Mouse (Mus musculus): ENCODE measurements at regions not wholly inside any gene's neighbourhood (a gene's known extent, or its start where the extent isn't known, plus 50 kb on each side); places are given as distances from the start of the nearest gene placed in this dataset.

DNA sequence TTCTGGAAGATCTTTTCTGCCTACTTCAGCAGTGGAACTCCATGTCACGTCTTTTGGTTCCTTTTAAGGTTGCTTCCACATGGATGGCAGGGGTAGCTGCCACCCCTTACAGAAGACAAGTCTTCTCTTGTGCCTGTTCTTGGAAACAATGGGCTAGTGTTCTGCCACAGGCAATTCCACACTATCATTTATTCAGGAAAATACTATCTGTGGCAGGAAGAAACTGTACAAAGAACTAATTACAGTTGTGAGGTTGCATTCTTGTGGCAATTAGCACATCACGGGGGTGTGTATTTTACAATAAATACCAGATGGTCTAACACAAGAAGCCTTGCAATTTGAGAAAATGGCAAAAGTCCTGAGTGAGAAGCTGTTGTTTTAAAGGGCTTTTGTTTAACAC is 489.8 kb downstream of the Ccdc50 start:
- peak; percentile 86 for DNase-seq (ENCODE audit: inconsistent ontology term)

DNA sequence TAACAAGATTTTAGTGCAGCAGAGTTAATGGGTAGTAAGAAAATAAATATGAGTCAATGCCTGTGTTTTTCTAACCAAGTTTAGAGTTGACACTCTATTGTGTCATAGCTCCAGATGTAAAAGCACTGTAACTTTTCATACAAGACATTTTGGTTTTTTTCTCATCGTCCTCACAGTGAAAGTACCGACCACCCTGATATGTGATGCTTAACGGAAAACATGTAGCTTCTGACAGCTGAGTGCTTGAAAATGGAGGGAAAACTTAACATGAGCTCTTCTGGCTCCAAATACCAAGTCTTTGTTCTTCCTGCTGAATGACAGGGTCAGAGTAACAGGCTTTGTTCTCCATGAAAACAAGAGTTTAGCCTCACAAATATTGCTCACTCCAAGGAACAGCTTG is 490.3 kb downstream of the Ccdc50 start:
- DNase-seq (ENCODE audit: inconsistent ontology term), result peak; percentile 74

DNA sequence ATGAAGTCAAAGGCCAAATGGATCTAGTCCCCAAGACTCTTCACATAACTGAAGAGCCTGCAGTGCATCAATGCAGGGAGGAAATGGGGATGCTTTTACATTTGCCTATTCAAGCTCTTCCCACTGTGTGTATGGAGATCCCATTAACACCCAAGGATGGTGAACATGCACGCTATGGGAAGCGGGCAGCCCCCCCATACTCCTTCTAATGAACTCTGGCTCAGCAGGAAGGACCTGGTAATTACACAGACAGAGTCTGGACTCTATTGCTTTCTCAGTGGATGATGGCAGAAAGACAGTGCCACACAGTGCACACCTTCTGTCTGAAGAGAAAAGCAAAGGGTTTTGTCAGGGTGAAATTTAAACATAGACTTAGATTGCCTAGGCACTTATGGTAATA is 495.7 kb downstream of the Ccdc50 start:
- no peak for DNase-seq (ENCODE audit: inconsistent ontology term)

GRCm38 (mm10) chr16:27906036-27906435 is 517.4 kb downstream of the Ccdc50 start:
- DNase-seq (ENCODE audit: inconsistent ontology term), result no peak

DNA sequence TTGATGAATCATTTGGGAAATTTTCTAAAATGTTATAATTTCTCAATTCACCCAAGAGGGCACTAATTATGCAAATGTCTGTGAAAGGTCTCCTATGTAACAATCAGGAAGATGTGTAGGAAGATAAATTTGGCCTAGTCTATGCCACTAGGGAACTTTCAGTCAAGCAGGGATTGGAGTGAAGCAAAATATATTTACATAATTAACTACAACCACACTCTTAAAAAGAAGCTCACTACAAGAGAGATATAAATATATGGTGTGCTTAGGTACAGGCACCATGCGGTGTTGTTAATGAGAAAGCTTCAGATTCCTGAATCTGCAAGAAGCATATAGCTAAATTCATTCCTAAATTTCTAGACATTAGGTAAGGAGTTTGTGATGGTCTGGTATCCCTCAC is 526.8 kb downstream of the Ccdc50 start:
- DNase-seq (ENCODE audit: inconsistent ontology term), result no peak

DNA sequence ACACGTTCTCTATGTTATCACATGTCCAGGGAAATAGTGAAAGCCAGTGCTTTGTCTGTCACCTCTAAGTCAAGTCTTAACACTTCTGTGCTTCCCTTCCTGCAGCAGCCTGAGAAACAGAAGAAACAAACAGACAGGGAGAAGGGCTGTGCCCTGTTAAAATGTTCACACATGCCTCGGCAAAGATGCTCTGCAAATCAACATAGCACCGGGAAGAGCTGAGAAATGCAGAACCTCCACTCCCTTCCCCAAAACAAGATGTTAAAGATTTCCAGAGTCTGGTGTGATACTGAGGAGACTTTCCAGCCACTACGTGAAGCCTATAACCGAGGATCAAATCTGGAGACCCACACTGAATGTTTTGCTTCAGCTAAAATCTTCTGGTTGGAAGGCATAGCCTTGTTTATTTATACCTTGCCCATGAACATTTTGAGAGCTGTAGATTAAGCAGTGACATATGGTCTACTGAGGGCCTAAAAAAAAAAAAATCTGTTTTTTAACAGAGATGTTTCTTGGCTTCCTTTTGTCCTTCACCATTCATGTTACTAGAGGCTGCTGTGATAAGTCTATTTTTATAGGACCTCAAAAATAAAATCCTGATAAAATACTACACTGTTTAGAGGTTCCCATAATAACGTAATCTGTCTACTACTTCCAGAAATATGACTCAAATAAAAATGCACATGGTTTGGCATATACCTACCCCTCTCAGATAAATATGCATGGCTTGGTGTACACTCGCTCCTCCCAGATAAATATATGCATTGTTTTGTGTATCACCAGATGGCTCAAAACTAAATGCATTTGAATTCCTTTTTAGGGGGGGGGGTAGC is 537.1 kb downstream of the Ccdc50 start:
- DNase-seq (ENCODE audit: inconsistent ontology term), result no peak

DNA sequence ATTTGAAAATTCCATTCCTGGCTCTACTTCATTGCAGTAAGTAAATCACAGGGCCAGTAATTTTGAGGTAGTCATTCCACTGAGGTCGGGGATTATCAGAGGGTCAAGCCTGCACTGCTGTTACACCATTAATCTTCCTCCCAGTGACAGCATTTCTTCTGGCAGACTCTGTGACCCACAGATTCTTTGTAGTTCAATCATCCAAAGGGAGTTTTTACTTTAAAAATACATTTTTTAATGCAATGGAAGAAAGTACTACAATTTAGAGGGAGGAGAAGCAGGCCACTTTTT is 537.6 kb downstream of the Ccdc50 start:
- DNase-seq (ENCODE audit: inconsistent ontology term), result no peak

DNA sequence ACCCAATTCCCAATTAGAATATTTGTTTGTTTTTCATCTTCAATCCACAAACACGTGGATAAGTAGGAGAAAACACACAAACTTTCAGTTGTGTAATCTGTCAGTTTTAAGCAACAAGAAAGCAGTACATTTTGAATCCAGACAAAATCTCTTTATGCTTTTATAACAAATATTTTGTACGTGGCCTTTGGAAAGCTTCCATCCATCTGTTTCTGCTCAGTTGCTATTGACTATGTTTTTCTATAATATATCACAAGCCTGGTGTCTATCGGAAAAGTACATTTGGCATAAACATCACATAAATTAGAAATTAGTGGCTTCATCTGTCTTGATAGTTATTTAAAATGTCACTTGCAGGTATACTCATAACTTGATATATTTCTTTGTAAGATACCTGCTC is 560.6 kb downstream of the Ccdc50 start:
- DNase-seq (ENCODE audit: inconsistent ontology term), result no peak

- no peak for DNase-seq (ENCODE audit: inconsistent ontology term)
Observed at GRCm38 (mm10) chr16:27949811-27950210, 561.1 kb downstream of the Ccdc50 start.

DNA sequence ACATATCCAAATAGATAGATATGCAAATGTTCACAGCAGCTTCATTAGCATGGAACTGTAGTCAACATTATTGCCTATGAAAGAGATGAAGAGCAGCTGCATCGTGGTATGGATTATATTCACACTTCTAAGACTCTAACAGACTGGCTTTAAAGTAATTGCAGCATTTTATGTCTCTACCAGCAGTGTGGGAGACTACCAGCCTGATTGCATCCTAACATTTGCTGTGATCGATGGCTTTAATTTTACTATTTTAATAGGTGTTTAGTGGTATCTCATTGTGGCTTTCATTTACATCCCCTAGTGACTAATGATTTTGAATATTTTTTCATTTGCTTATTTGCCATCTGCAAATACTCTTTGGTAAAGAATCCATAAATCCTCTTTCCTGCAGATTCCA is 574.1 kb downstream of the Ccdc50 start:
- no peak for DNase-seq (ENCODE audit: inconsistent ontology term)

GRCm38 (mm10) chr16:27978730-27979440 is 590.2 kb downstream of the Ccdc50 start:
- no peak for DNase-seq (ENCODE audit: inconsistent ontology term)

DNA sequence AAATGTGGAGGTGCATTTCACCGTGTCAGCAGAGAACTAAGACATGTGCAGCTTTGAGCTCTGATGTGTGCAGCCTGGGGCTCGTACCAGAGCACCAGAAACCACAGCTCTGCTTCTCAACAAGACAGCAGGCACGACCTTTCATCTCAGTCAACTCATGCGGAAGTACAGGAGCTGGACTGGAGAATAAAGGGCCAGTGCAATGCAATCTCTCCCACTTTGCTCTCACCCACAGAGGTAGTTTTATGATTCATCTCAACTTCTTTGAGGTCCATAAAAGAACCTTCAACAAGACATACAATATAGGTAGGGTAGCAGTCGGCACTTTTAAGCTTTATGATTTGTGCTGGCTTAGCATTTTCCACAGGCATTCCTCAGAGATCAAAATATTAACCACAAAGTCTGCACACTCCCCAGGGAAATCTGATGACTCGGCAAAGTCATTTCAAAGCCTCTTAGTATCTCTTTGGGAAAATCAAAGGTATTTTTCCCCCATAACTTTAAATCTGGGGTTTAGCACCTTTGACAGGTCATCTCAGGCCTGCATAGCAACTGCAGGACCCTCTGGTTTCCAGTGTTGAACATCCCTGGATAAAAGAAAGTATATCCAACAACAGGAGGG is 626.7 kb downstream of the Ccdc50 start:
- peak; percentile 74 for DNase-seq (ENCODE audit: inconsistent ontology term)

GRCm38 (mm10) chr16:28018311-28018710 is 629.6 kb downstream of the Ccdc50 start:
- DNase-seq (ENCODE audit: inconsistent ontology term), result peak; percentile 97

DNA sequence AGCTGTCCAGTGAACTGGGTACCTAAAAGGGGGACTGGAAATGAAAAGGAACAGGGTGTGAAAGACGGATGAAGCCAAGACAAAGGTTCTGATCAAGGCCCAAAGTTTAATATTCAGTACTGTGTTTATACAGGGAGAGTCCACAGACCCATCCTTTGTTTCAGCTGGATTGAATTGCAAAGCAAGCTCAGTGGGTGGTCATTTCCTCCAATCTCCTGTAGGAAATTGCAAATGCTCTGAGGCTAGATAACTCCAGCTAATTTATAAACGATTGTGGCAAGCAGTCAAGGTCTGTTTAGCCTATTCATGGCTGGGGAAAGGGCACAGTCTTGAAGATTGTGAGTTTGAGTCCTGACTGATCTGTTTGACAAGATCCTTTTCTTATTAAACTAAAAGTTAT is 650.3 kb downstream of the Ccdc50 start:
- no peak for DNase-seq (ENCODE audit: inconsistent ontology term)

DNA sequence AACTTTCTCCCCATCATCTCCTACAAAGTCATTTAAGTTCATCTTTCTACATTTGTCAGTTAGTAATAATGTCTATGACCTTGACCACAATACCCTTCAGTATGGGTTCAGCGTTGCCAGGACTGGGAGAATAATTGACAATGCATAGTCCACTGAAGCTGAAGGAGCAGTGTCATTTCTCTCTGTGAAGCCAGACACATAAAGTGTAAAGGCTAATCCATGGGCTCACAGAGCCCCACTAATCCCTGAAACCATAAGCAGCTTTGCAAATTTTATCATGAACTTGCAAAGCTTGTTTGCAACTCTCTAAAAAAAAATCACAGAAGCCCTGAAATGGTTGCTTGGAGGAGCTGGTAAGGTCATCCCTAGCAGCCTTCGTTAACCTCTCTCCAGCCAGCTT is 654.4 kb downstream of the Ccdc50 start:
- DNase-seq (ENCODE audit: inconsistent ontology term), result no peak

- DNase-seq (ENCODE audit: inconsistent ontology term), result no peak
Observed at GRCm38 (mm10) chr16:28064785-28065301, 676.2 kb downstream of the Ccdc50 start.

GRCm38 (mm10) chr16:28082891-28083649 is 669.8 kb downstream of the Fgf12 start:
- DNase-seq (ENCODE audit: inconsistent ontology term), result no peak

- DNase-seq (ENCODE audit: inconsistent ontology term), result peak; percentile 2
Observed at GRCm38 (mm10) chr16:28089489-28090134, 663.3 kb downstream of the Fgf12 start.

GRCm38 (mm10) chr16:28104255-28105076 is 648.4 kb downstream of the Fgf12 start:
- DNase-seq (ENCODE audit: inconsistent ontology term), result no peak

- no peak for DNase-seq (ENCODE audit: inconsistent ontology term)
Observed at GRCm38 (mm10) chr16:28105085-28105484, 647.8 kb downstream of the Fgf12 start.

- DNase-seq (ENCODE audit: inconsistent ontology term), result no peak
Observed at GRCm38 (mm10) chr16:28105866-28106265, 647.0 kb downstream of the Fgf12 start.
